Mouse (Mus musculus): ENCODE measurements around the gene Gm10681.
"Not testable (repeated sequence)": the region's sequence is repeated elsewhere in the genome, so short reads cannot be mapped to it uniquely, and the experiment has no call there.

Gm10681 gene

GRCm38 (mm10) chr3:98588707-98589106 lies at the start of gene Gm10681:
Gene Gm10681 (minus strand): TSS chr3:98588807.
- no peak for DNase-seq (ENCODE audit: low read depth in 1 of 2, low spot score in 2 of 2)

- DNase-seq (ENCODE audit: low read depth in 1 of 2, low spot score in 2 of 2), result no peak
Observed at GRCm38 (mm10) chr3:98635145-98635544, 46.5 kb upstream of the Gm10681 start.

- DNase-seq (ENCODE audit: low read depth in 1 of 2, low spot score in 2 of 2), result no peak
Observed at GRCm38 (mm10) chr3:98630152-98630551, 41.5 kb upstream of the Gm10681 start, which contains the start of gene Hsd3b5. Gene Hsd3b5 (minus strand): TSS chr3:98630252.

GRCm38 (mm10) chr3:98629633-98630032 lies 41.0 kb upstream of the Gm10681 start:
- DNase-seq (ENCODE audit: low read depth in 1 of 2, low spot score in 2 of 2), result no peak

- DNase-seq (ENCODE audit: low read depth in 1 of 2, low spot score in 2 of 2), result not testable (repeated sequence)
Observed at GRCm38 (mm10) chr3:98616786-98617185, 28.2 kb upstream of the Gm10681 start.

- not testable (repeated sequence) for DNase-seq (ENCODE audit: low read depth in 1 of 2, low spot score in 2 of 2)
Observed at GRCm38 (mm10) chr3:98616244-98616643, 27.6 kb upstream of the Gm10681 start.

- not testable (repeated sequence) for DNase-seq (ENCODE audit: low read depth in 1 of 2, low spot score in 2 of 2)
Observed at GRCm38 (mm10) chr3:98614406-98614927, 25.9 kb upstream of the Gm10681 start.

GRCm38 (mm10) chr3:98613963-98614362 lies 25.4 kb upstream of the Gm10681 start:
- no peak for DNase-seq (ENCODE audit: low read depth in 1 of 2, low spot score in 2 of 2)

- DNase-seq (ENCODE audit: low read depth in 1 of 2, low spot score in 2 of 2), result not testable (repeated sequence)
Observed at GRCm38 (mm10) chr3:98613540-98613939, 24.9 kb upstream of the Gm10681 start.

- no peak for DNase-seq (ENCODE audit: low read depth in 1 of 2, low spot score in 2 of 2)
Observed at GRCm38 (mm10) chr3:98587721-98588120, 886 bp downstream of the Gm10681 start.

- not testable (repeated sequence) for DNase-seq (ENCODE audit: low read depth in 1 of 2, low spot score in 2 of 2)
Observed at GRCm38 (mm10) chr3:98582622-98583021, 6.0 kb downstream of the Gm10681 start.

GRCm38 (mm10) chr3:98582202-98582601 lies 6.4 kb downstream of the Gm10681 start:
- not testable (repeated sequence) for DNase-seq (ENCODE audit: low read depth in 1 of 2, low spot score in 2 of 2)

GRCm38 (mm10) chr3:98581024-98581423 lies 7.6 kb downstream of the Gm10681 start:
- not testable (repeated sequence) for DNase-seq (ENCODE audit: low read depth in 1 of 2, low spot score in 2 of 2)

- DNase-seq (ENCODE audit: low read depth in 1 of 2, low spot score in 2 of 2), result not testable (repeated sequence)
Observed at GRCm38 (mm10) chr3:98567717-98568116, 20.9 kb downstream of the Gm10681 start.

- DNase-seq (ENCODE audit: low read depth in 1 of 2, low spot score in 2 of 2), result not testable (repeated sequence)
Observed at GRCm38 (mm10) chr3:98564894-98565293, 23.7 kb downstream of the Gm10681 start.

- DNase-seq (ENCODE audit: low read depth in 1 of 2, low spot score in 2 of 2), result not testable (repeated sequence)
Observed at GRCm38 (mm10) chr3:98563831-98564230, 24.8 kb downstream of the Gm10681 start.

- DNase-seq (ENCODE audit: low read depth in 1 of 2, low spot score in 2 of 2), result not testable (repeated sequence)
Observed at GRCm38 (mm10) chr3:98560711-98561110, 27.9 kb downstream of the Gm10681 start.

GRCm38 (mm10) chr3:98550832-98551231 lies 37.8 kb downstream of the Gm10681 start:
- not testable (repeated sequence) for DNase-seq (ENCODE audit: low read depth in 1 of 2, low spot score in 2 of 2)

- not testable (repeated sequence) for DNase-seq (ENCODE audit: low read depth in 1 of 2, low spot score in 2 of 2)
Observed at GRCm38 (mm10) chr3:98550215-98550614, 38.4 kb downstream of the Gm10681 start.

- DNase-seq (ENCODE audit: low read depth in 1 of 2, low spot score in 2 of 2), result not testable (repeated sequence)
Observed at GRCm38 (mm10) chr3:98548495-98548894, 40.1 kb downstream of the Gm10681 start.

- not testable (repeated sequence) for DNase-seq (ENCODE audit: low read depth in 1 of 2, low spot score in 2 of 2)
Observed at GRCm38 (mm10) chr3:98547641-98548040, 41.0 kb downstream of the Gm10681 start.

- not testable (repeated sequence) for DNase-seq (ENCODE audit: low read depth in 1 of 2, low spot score in 2 of 2)
Observed at GRCm38 (mm10) chr3:98524978-98525377, 63.6 kb downstream of the Gm10681 start.

GRCm38 (mm10) chr3:98524552-98524951 lies 64.1 kb downstream of the Gm10681 start:
- not testable (repeated sequence) for DNase-seq (ENCODE audit: low read depth in 1 of 2, low spot score in 2 of 2)

Data from monocyte, adult 2 months (primary cell).